Mouse (Mus musculus) heart, embryonic 15.5 days (tissue): ENCODE results near the gene Meis2. TPM values are rescaled to one million over a fixed set of nuclear protein-coding genes. Genes with fewer than 3 reads are reported as not detected.

Experiments used
- ATAC-seq: fragments of 200-750 bp; cut with Nextera tagmentation; replicated peaks from 2 replicates; pipeline ENCODE4 v1.8.0; 2017; ENCODE audit warnings: low read depth, moderate TSS enrichment; ENCODE audit not compliant: insufficient number of reproducible peaks, insufficient read depth, low FRiP score
- H3K27ac ChIP-seq: fragments of 300-500 bp; sonication (generic); 2 replicates; pipeline ENCODE4 v1.5.1; 2015; ENCODE audit warnings: mild to moderate bottlenecking, inconsistent platforms
- H3K27me3 ChIP-seq: fragments of 300-500 bp; sonication (generic); 2 replicates; pipeline ENCODE4 v1.6.1; 2015; ENCODE audit warnings: inconsistent platforms
- H3K36me3 ChIP-seq: fragments of 300-500 bp; sonication (generic); 2 replicates; pipeline ENCODE4 v1.6.1; 2015; ENCODE audit warnings: mild to moderate bottlenecking, inconsistent platforms
- H3K4me1 ChIP-seq: fragments of 300-500 bp; sonication (generic); replicated peaks from 2 replicates; pipeline ENCODE4 v1.6.1; 2015; ENCODE audit warnings: inconsistent platforms
- H3K4me2 ChIP-seq: fragments of 300-500 bp; sonication (generic); 2 replicates; pipeline ENCODE4 v1.6.1; 2015; ENCODE audit warnings: inconsistent platforms, mild to moderate bottlenecking, moderate library complexity
- H3K4me3 ChIP-seq: fragments of 300-500 bp; sonication (generic); 2 replicates; pipeline ENCODE4 v1.5.1; 2015; ENCODE audit warnings: mild to moderate bottlenecking, inconsistent platforms
- H3K9ac ChIP-seq: fragments of 300-500 bp; sonication (generic); 2 replicates; pipeline ENCODE4 v1.6.1; 2015; ENCODE audit warnings: mild to moderate bottlenecking, inconsistent platforms
- H3K9me3 ChIP-seq: fragments of 300-500 bp; sonication (generic); replicated peaks from 2 replicates; pipeline ENCODE4 v1.6.1; 2016; ENCODE audit warnings: inconsistent platforms
- WGBS: fragments of 180-500 bp; shearing (Covaris S2); methylation state at CpG from one replicate; pipeline ENCODE4 v1.1.7; 2015; ENCODE audit warnings: mixed read lengths; 5-methylcytosine and 5-hydroxymethylcytosine counted together
- polyA plus RNA-seq: library from polyadenylated mRNA; unstranded; fragments of >200 nt; fragmentation: Nextera tagmentation; extraction: Ambion mirVana; gene quantifications from 2 replicates; pipeline ENCODE4 v1.2.1, GENCODE M21; 2015

Meis2 gene
- polyA plus RNA-seq, 1 experiment from 2014 or later, result 25.7 TPM

- Histone ChIP-seq H3K9ac (no peak overlapping the region), H3K27me3 (no peaks in the 10 kb centered on the region), H3K4me1 (peaks cover 30% of the 10 kb centered on the region), H3K9me3 (no peaks in the 10 kb centered on the region), H3K36me3 (no peaks in the 10 kb centered on the region), H3K4me3 (no peak overlapping the region), H3K27ac (peak overlapping the region; percentile 25; the same call in 1 of the 2 replicates), H3K4me2 (no peak overlapping the region)
- WGBS, result 75% methylated on average over 5 of the region's 5 CpGs
- ATAC-seq, result no peak
Observed at GRCm38 (mm10) chr2:115939849-115940248, 125.8 kb downstream of the Meis2 start.

- Histone ChIP-seq H3K9me3 (no peaks in the 10 kb centered on the region), H3K4me3 (no peak overlapping the region), H3K27ac (peak overlapping the region; percentile 25), H3K4me2 (no peak overlapping the region), H3K9ac (no peak overlapping the region), H3K27me3 (no peaks in the 10 kb centered on the region), H3K4me1 (peaks cover 32% of the 10 kb centered on the region), H3K36me3 (no peaks in the 10 kb centered on the region)
- ATAC-seq, result peak; percentile 47; the same call in 1 of the 2 replicates
- 69% methylated on average over 8 of the region's 8 CpGs for WGBS
Observed at GRCm38 (mm10) chr2:115938926-115939563, 126.6 kb downstream of the Meis2 start.

GRCm38 (mm10) chr2:115938296-115938695, 127.3 kb downstream of the Meis2 start:
- ATAC-seq, result no peak
- no peak overlapping the region for H3K27ac ChIP-seq

GRCm38 (mm10) chr2:115937896-115938295, 127.7 kb downstream of the Meis2 start:
- H3K4me3 ChIP-seq, result no peak overlapping the region
- no peak overlapping the region for H3K4me2 ChIP-seq
- H3K9me3 ChIP-seq, result no peaks in the 10 kb centered on the region
- H3K27ac ChIP-seq, result no peak overlapping the region
- ATAC-seq, result no peak
- no peaks in the 10 kb centered on the region for H3K36me3 ChIP-seq
- no peaks in the 10 kb centered on the region for H3K27me3 ChIP-seq
- peaks cover 32% of the 10 kb centered on the region for H3K4me1 ChIP-seq
- no peak overlapping the region for H3K9ac ChIP-seq
- 86% methylated on average over 1 of the region's 1 CpGs for WGBS

More at GRCm38 (mm10) chr2:115938296-115938695, 127.3 kb downstream of the Meis2 start:
- no peaks in the 10 kb centered on the region for H3K9me3 ChIP-seq
- 84% methylated on average over 3 of the region's 3 CpGs for WGBS
- no peaks in the 10 kb centered on the region for H3K27me3 ChIP-seq
- peaks cover 32% of the 10 kb centered on the region for H3K4me1 ChIP-seq
- no peak overlapping the region for H3K9ac ChIP-seq
- H3K36me3 ChIP-seq, result no peaks in the 10 kb centered on the region
- H3K4me2 ChIP-seq, result no peak overlapping the region
- H3K4me3 ChIP-seq, result no peak overlapping the region

GRCm38 (mm10) chr2:115936786-115937185, 128.9 kb downstream of the Meis2 start:
- 42% methylated on average over 9 of the region's 9 CpGs for WGBS
- Histone ChIP-seq H3K9ac (no peak overlapping the region), H3K9me3 (no peaks in the 10 kb centered on the region), H3K4me1 (peaks cover 30% of the 10 kb centered on the region), H3K4me2 (no peak overlapping the region), H3K4me3 (no peak overlapping the region), H3K36me3 (no peaks in the 10 kb centered on the region), H3K27me3 (no peaks in the 10 kb centered on the region), H3K27ac (peak overlapping the region; percentile 71)
- ATAC-seq, result no peak

- H3K9ac ChIP-seq, result no peak overlapping the region
- peaks cover 16% of the 10 kb centered on the region for H3K4me1 ChIP-seq
- H3K27me3 ChIP-seq, result no peaks in the 10 kb centered on the region
- no peak overlapping the region for H3K4me2 ChIP-seq
- no peaks in the 10 kb centered on the region for H3K9me3 ChIP-seq
- WGBS, result 74% methylated on average over 2 of the region's 2 CpGs
- no peaks in the 10 kb centered on the region for H3K36me3 ChIP-seq
- no peak for ATAC-seq
- H3K27ac ChIP-seq, result no peak overlapping the region
- H3K4me3 ChIP-seq, result no peak overlapping the region
Observed at GRCm38 (mm10) chr2:115934299-115934698, 131.3 kb downstream of the Meis2 start.

- H3K4me3 ChIP-seq, result no peak overlapping the region
- H3K4me1 ChIP-seq, result peaks cover 11% of the 10 kb centered on the region
- no peak overlapping the region for H3K9ac ChIP-seq
- H3K36me3 ChIP-seq, result no peaks in the 10 kb centered on the region
- no peak overlapping the region for H3K4me2 ChIP-seq
- ATAC-seq, result no peak
- no peak overlapping the region for H3K27ac ChIP-seq
- WGBS, result 38% methylated on average over 2 of the region's 2 CpGs
- H3K27me3 ChIP-seq, result no peaks in the 10 kb centered on the region
- H3K9me3 ChIP-seq, result no peaks in the 10 kb centered on the region
Observed at GRCm38 (mm10) chr2:115933259-115933658, 132.4 kb downstream of the Meis2 start.

GRCm38 (mm10) chr2:115925744-115926143, 139.9 kb downstream of the Meis2 start:
- H3K36me3 ChIP-seq, result no peaks in the 10 kb centered on the region
- no peak overlapping the region for H3K9ac ChIP-seq
- peaks cover 43% of the 10 kb centered on the region for H3K4me1 ChIP-seq
- WGBS, result 81% methylated on average over 3 of the region's 3 CpGs
- H3K4me2 ChIP-seq, result no peak overlapping the region
- no peak overlapping the region for H3K4me3 ChIP-seq
- H3K27ac ChIP-seq, result no peak overlapping the region
- H3K9me3 ChIP-seq, result no peaks in the 10 kb centered on the region
- H3K27me3 ChIP-seq, result no peaks in the 10 kb centered on the region
- no peak for ATAC-seq

- H3K4me3 ChIP-seq, result no peak overlapping the region
- H3K9ac ChIP-seq, result no peak overlapping the region
- no peak for ATAC-seq
- peaks cover 49% of the 10 kb centered on the region for H3K4me1 ChIP-seq
- no peaks in the 10 kb centered on the region for H3K9me3 ChIP-seq
- H3K27ac ChIP-seq, result peak overlapping the region; percentile 51
- H3K4me2 ChIP-seq, result no peak overlapping the region
- H3K27me3 ChIP-seq, result no peaks in the 10 kb centered on the region
- no peaks in the 10 kb centered on the region for H3K36me3 ChIP-seq
- 44% methylated on average over 6 of the region's 6 CpGs for whole genome bisulfite sequencing
Observed at GRCm38 (mm10) chr2:115924472-115924871, 141.2 kb downstream of the Meis2 start.

GRCm38 (mm10) chr2:115923247-115923646, 142.4 kb downstream of the Meis2 start:
- Histone ChIP-seq H3K27ac (no peak overlapping the region), H3K4me2 (no peak overlapping the region), H3K4me3 (no peak overlapping the region), H3K9ac (no peak overlapping the region), H3K9me3 (no peaks in the 10 kb centered on the region), H3K4me1 (peaks cover 53% of the 10 kb centered on the region), H3K27me3 (no peaks in the 10 kb centered on the region), H3K36me3 (no peaks in the 10 kb centered on the region)
- no peak for ATAC-seq
- WGBS, result 56% methylated on average over 6 of the region's 6 CpGs

GRCm38 (mm10) chr2:115921687-115922086, 144.0 kb downstream of the Meis2 start:
- no peak overlapping the region for H3K4me2 ChIP-seq
- H3K4me1 ChIP-seq, result peaks cover 53% of the 10 kb centered on the region

GRCm38 (mm10) chr2:115920336-115920951, 145.2 kb downstream of the Meis2 start:
- no peaks in the 10 kb centered on the region for H3K36me3 ChIP-seq
- H3K27me3 ChIP-seq, result no peaks in the 10 kb centered on the region
- H3K9me3 ChIP-seq, result no peaks in the 10 kb centered on the region
- H3K4me2 ChIP-seq, result no peak overlapping the region
- 51% methylated on average over 5 of the region's 5 CpGs for WGBS
- H3K4me3 ChIP-seq, result no peak overlapping the region
- H3K9ac ChIP-seq, result no peak overlapping the region
- H3K4me1 ChIP-seq, result peaks cover 53% of the 10 kb centered on the region
- ATAC-seq, result no peak
- no peak overlapping the region for H3K27ac ChIP-seq

More at GRCm38 (mm10) chr2:115921687-115922086, 144.0 kb downstream of the Meis2 start:
- H3K9me3 ChIP-seq, result no peaks in the 10 kb centered on the region
- no peak overlapping the region for H3K4me3 ChIP-seq
- no peak for ATAC-seq
- no peak overlapping the region for H3K9ac ChIP-seq
- WGBS, result 42% methylated on average over 9 of the region's 9 CpGs
- no peaks in the 10 kb centered on the region for H3K27me3 ChIP-seq
- H3K36me3 ChIP-seq, result no peaks in the 10 kb centered on the region
- peak overlapping the region; percentile 27 for H3K27ac ChIP-seq
